Mouse (Mus musculus) MEL (cell line): ENCODE results near the gene Ttpal.

ENCODE experiments used
- CHD1 ChIP-seq: IDR thresholded peaks from 2 replicates; pipeline ENCODE4 v1.6.1; 2012; ENCODE audit warnings: low read depth, mild to moderate bottlenecking, inconsistent platforms, low read length, improper control_type of control experiment
- CTCF ChIP-seq, 3 experiments: IDR thresholded peaks in 2 of 3; conservative IDR thresholded peaks in 1 of 3; 2 replicates each; pipeline ENCODE4 v1.5.1; 2011 to 2012; ENCODE audit warnings: low read length in 3 of 3, low read depth in 2 of 3, mild to moderate bottlenecking in 2 of 3, improper control_type of control experiment in 1 of 3, inconsistent platforms in 1 of 3, mixed read lengths in 1 of 3, moderate library complexity in 1 of 3; ENCODE audit not compliant: control insufficient read depth in 1 of 3, insufficient read depth in 1 of 3, poor library complexity in 1 of 3, severe bottlenecking in 1 of 3
- POLR2A ChIP-seq, 2 experiments: IDR thresholded peaks; 2 replicates each; pipeline ENCODE4 v1.6.1; 2011 to 2012; ENCODE audit warnings: low read length in 2 of 2, mild to moderate bottlenecking in 2 of 2, control low read depth in 1 of 2, improper control_type of control experiment in 1 of 2, low read depth in 1 of 2, moderate library complexity in 1 of 2; ENCODE audit not compliant: control insufficient read depth in 1 of 2, insufficient read depth in 1 of 2, poor library complexity in 1 of 2
- POLR2AphosphoS2 ChIP-seq: IDR thresholded peaks from 2 replicates; pipeline ENCODE4 v1.6.1; 2011; ENCODE audit warnings: low read length, improper control_type of control experiment

- TF ChIP-seq CHD1 (no peak), POLR2AphosphoS2 (no peak; the same call in 1 of the 2 replicates), POLR2A (IDR thresholded peaks at IDR 0.05; ENCODE audit: control insufficient read depth in 1 of 2, insufficient read depth in 1 of 2, low read depth in 1 of 2, low read length in 2 of 2, poor library complexity in 1 of 2) (no peak), CTCF (IDR thresholded peaks at IDR 0.05 in 2 of 3, conservative IDR thresholded peaks at IDR 0.05 in 1 of 3; ENCODE audit: control insufficient read depth in 1 of 3, insufficient read depth in 1 of 3, low read depth in 2 of 3, low read length in 3 of 3, poor library complexity in 1 of 3, severe bottlenecking in 1 of 3) (peak in 2 of 3 experiments; percentile 17 to 25; a peak in 2 of 6 replicates)
Observed at GRCm38 (mm10) chr2:163613990-163614389, 11.9 kb downstream of the Ttpal start.
